Mouse (Mus musculus): Measurements from ENCODE around the gene Itpr3. TPM values are rescaled to one million over a fixed set of nuclear protein-coding genes. Genes with fewer than 3 reads are reported as not detected.

Gene Itpr3
- total RNA-seq, 1 experiment: 44.1 TPM

GRCm38 (mm10) chr17:27027460-27028283 lies 29.4 kb upstream of the Itpr3 start:
- Histone ChIP-seq H3K4me3 (ENCODE audit: insufficient read depth in 1 of 2, low read depth in 1 of 2, low read length in 2 of 2, poor library complexity in 1 of 2, severe bottlenecking in 1 of 2) (peak overlapping the region; percentile 79 to 88), H3K9me3 (ENCODE audit: control insufficient read depth, insufficient read depth, low read depth, low read length) (no peaks in the 10 kb centered on the region), H3K27ac (ENCODE audit: insufficient read depth, low read depth, low read length, poor library complexity, severe bottlenecking) (peak overlapping the region; percentile 64; the same call in 1 of the 2 replicates), H3K9ac (ENCODE audit: insufficient read depth, low read depth, low read length, poor library complexity, severe bottlenecking) (peak overlapping the region; percentile 88), H3K36me3 (ENCODE audit: control insufficient read depth, insufficient read depth, low read length, poor library complexity, severe bottlenecking) (peaks cover 14% of the 10 kb centered on the region; the same call in 1 of the 2 replicates), H3K4me1 (ENCODE audit: control insufficient read depth in 2 of 2, insufficient read depth in 2 of 2, low read length in 2 of 2, poor library complexity in 1 of 2) (peaks cover 2 to 22% of the 10 kb centered on the region in 2 experiments; a peak in 2 of 4 replicates)
- no peak for DNase-seq (ENCODE audit: low read depth, low spot score)
- in situ Hi-C loops (cut with MboI; ENCODE audit: low sequenced_read_pairs in 2 of 2, unreplicated experiment in 2 of 2): no loop called here
- no peak for TF ChIP-seq ZNF384 (IDR thresholded peaks at IDR 0.05; ENCODE audit: low read depth, low read length)
- TF ChIP-seq ZC3H11A (IDR thresholded peaks at IDR 0.05; ENCODE audit: borderline replicate concordance, low read depth, low read length): no peak
- TF ChIP-seq HCFC1 (IDR thresholded peaks at IDR 0.05; ENCODE audit: borderline replicate concordance, insufficient read depth, low read length): no peak
- no peak for TF ChIP-seq MAFK (IDR thresholded peaks at IDR 0.05; ENCODE audit: insufficient read depth, low read depth, low read length)
- TF ChIP-seq CHD2 (IDR thresholded peaks at IDR 0.05; ENCODE audit: low read depth, low read length): no peak

DNA sequence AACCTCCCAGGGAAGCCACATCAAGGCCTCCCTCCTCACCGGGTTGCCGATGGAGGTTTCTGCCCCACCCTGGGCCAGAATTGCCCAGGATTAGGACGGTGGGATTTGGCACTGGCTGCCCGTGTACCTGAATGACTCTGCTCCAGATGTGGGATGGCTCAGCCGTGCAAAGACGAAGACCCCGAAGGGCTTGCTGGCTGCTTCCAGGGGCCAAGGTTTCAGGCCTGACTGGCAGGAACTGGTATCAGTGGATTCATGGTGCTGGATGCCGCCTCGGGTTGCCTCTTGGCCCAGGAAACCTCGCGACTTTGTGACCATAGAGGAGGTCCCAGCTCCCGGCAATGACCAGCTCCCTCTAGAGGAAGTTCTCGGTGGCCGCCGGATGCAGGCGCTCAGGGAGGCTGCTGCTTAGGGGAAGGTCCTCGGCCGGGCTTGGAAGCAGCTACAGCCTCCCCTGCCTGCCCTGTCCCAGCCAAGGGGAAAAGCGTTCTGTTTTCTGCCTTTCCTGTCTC lies 28.8 kb upstream of the Itpr3 start:
- DNase-seq (ENCODE audit: low read depth, low spot score): peak; percentile 75
- Histone ChIP-seq H3K36me3 (ENCODE audit: control insufficient read depth, insufficient read depth, low read length, poor library complexity, severe bottlenecking) (peaks cover 11% of the 10 kb centered on the region; the same call in 1 of the 2 replicates), H3K9ac (ENCODE audit: insufficient read depth, low read depth, low read length, poor library complexity, severe bottlenecking) (peak overlapping the region; percentile 88), H3K4me3 (ENCODE audit: insufficient read depth in 1 of 2, low read depth in 1 of 2, low read length in 2 of 2, poor library complexity in 1 of 2, severe bottlenecking in 1 of 2) (peak overlapping the region; percentile 79 to 88), H3K4me1 (ENCODE audit: control insufficient read depth in 2 of 2, insufficient read depth in 2 of 2, low read length in 2 of 2, poor library complexity in 1 of 2) (peaks cover 2 to 18% of the 10 kb centered on the region in 2 experiments; a peak in 2 of 4 replicates), H3K27ac (ENCODE audit: insufficient read depth, low read depth, low read length, poor library complexity, severe bottlenecking) (peak overlapping the region; percentile 64; the same call in 1 of the 2 replicates), H3K9me3 (ENCODE audit: control insufficient read depth, insufficient read depth, low read depth, low read length) (no peaks in the 10 kb centered on the region)
- TF ChIP-seq HCFC1 (IDR thresholded peaks at IDR 0.05; ENCODE audit: borderline replicate concordance, insufficient read depth, low read length) (no peak; the same call in 1 of the 2 replicates), CHD2 (IDR thresholded peaks at IDR 0.05; ENCODE audit: low read depth, low read length) (peak; percentile 75), MAFK (IDR thresholded peaks at IDR 0.05; ENCODE audit: insufficient read depth, low read depth, low read length) (no peak), ZC3H11A (IDR thresholded peaks at IDR 0.05; ENCODE audit: borderline replicate concordance, low read depth, low read length) (no peak)
- in situ Hi-C loops (cut with MboI; ENCODE audit: low sequenced_read_pairs in 2 of 2, unreplicated experiment in 2 of 2): no loop called here

- peak within 1 kb of the TSS; percentile 79 to 88 for H3K4me3 ChIP-seq (ENCODE audit: insufficient read depth in 1 of 2, low read depth in 1 of 2, low read length in 2 of 2, poor library complexity in 1 of 2, severe bottlenecking in 1 of 2)
- no peaks in the 10 kb centered on the region for H3K9me3 ChIP-seq (ENCODE audit: control insufficient read depth, insufficient read depth, low read depth, low read length)
- H3K9ac ChIP-seq (ENCODE audit: insufficient read depth, low read depth, low read length, poor library complexity, severe bottlenecking): peak within 1 kb of the TSS; percentile 88
- peak within 1 kb of the TSS; percentile 64; the same call in 1 of the 2 replicates for H3K27ac ChIP-seq (ENCODE audit: insufficient read depth, low read depth, low read length, poor library complexity, severe bottlenecking)
- H3K4me1 ChIP-seq (ENCODE audit: control insufficient read depth in 2 of 2, insufficient read depth in 2 of 2, low read length in 2 of 2, poor library complexity in 1 of 2): peaks cover 2 to 19% of the 10 kb centered on the region in 2 experiments; a peak in 2 of 4 replicates
- H3K36me3 ChIP-seq (ENCODE audit: control insufficient read depth, insufficient read depth, low read length, poor library complexity, severe bottlenecking): peaks cover 11% of the 10 kb centered on the region; the same call in 1 of the 2 replicates
- TF ChIP-seq CHD2 (IDR thresholded peaks at IDR 0.05; ENCODE audit: low read depth, low read length) (no peak), ZC3H11A (IDR thresholded peaks at IDR 0.05; ENCODE audit: borderline replicate concordance, low read depth, low read length) (no peak), MAFK (IDR thresholded peaks at IDR 0.05; ENCODE audit: insufficient read depth, low read depth, low read length) (no peak), HCFC1 (IDR thresholded peaks at IDR 0.05; ENCODE audit: borderline replicate concordance, insufficient read depth, low read length) (no peak), ZNF384 (IDR thresholded peaks at IDR 0.05; ENCODE audit: low read depth, low read length) (no peak)
- in situ Hi-C loops (cut with MboI; ENCODE audit: low sequenced_read_pairs in 2 of 2, unreplicated experiment in 2 of 2): no loop called here
- no peak for DNase-seq (ENCODE audit: low read depth, low spot score)
These were observed 28.2 kb upstream of the Itpr3 start, which contains the start of gene Bak1 for GRCm38 (mm10) chr17:27028909-27029308. Bak1 (minus strand) TSS chr17:27029009.

DNA sequence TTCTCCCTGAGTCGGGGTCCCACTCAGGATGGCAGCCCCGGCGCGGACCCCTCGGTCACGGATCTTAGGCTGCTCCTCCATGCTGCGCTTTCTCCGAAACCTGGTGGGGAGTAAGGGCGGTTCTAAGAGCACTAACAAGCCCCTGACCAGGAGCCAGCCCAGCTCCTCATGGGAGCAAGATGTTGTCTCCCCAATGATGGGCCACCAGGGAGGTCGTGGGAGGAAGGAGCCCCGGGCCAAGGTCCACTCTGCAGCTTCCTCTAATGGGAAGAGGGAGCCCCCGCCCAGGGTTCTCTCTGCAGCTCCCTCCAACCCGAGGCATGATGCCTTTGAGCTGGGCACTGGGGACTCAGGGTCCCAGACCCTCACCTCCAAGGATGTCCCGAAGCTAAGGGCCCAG lies 27.7 kb upstream of the Itpr3 start:
- in situ Hi-C loops (cut with MboI; ENCODE audit: low sequenced_read_pairs in 2 of 2, unreplicated experiment in 2 of 2): no loop called here
- H3K9ac ChIP-seq (ENCODE audit: insufficient read depth, low read depth, low read length, poor library complexity, severe bottlenecking): peak overlapping the region; percentile 36; the same call in 1 of the 2 replicates
- no peaks in the 10 kb centered on the region for H3K9me3 ChIP-seq (ENCODE audit: control insufficient read depth, insufficient read depth, low read depth, low read length)
- peaks cover 11% of the 10 kb centered on the region; the same call in 1 of the 2 replicates for H3K36me3 ChIP-seq (ENCODE audit: control insufficient read depth, insufficient read depth, low read length, poor library complexity, severe bottlenecking)
- no peak for DNase-seq (ENCODE audit: low read depth, low spot score)
- peaks cover 2 to 19% of the 10 kb centered on the region in 2 experiments; a peak in 2 of 4 replicates for H3K4me1 ChIP-seq (ENCODE audit: control insufficient read depth in 2 of 2, insufficient read depth in 2 of 2, low read length in 2 of 2, poor library complexity in 1 of 2)
- H3K27ac ChIP-seq (ENCODE audit: insufficient read depth, low read depth, low read length, poor library complexity, severe bottlenecking): no peak overlapping the region
- H3K4me3 ChIP-seq (ENCODE audit: insufficient read depth in 1 of 2, low read depth in 1 of 2, low read length in 2 of 2, poor library complexity in 1 of 2, severe bottlenecking in 1 of 2): no peak overlapping the region
- TF ChIP-seq MAFK (IDR thresholded peaks at IDR 0.05; ENCODE audit: insufficient read depth, low read depth, low read length) (no peak), ZNF384 (IDR thresholded peaks at IDR 0.05; ENCODE audit: low read depth, low read length) (no peak), ZC3H11A (IDR thresholded peaks at IDR 0.05; ENCODE audit: borderline replicate concordance, low read depth, low read length) (no peak), CHD2 (IDR thresholded peaks at IDR 0.05; ENCODE audit: low read depth, low read length) (no peak), HCFC1 (IDR thresholded peaks at IDR 0.05; ENCODE audit: borderline replicate concordance, insufficient read depth, low read length) (no peak)

All from ES-E14 (cell line).